Mouse (Mus musculus): ENCODE results near the gene Zscan5b. TPM values are rescaled to one million over a fixed set of nuclear protein-coding genes. Genes with fewer than 3 reads are reported as not detected.
A peak's percentile ranks its signal among the peaks of the same experiment; 100 is the strongest.
"Not testable (repeated sequence)": the region's sequence is repeated elsewhere in the genome, so short reads cannot be mapped to it uniquely, and the experiment has no call there.

Zscan5b gene
- polyA plus RNA-seq (2015; fragmentation: Nextera tagmentation; extraction: Ambion mirVana), result not detected in 2 replicates

DNA sequence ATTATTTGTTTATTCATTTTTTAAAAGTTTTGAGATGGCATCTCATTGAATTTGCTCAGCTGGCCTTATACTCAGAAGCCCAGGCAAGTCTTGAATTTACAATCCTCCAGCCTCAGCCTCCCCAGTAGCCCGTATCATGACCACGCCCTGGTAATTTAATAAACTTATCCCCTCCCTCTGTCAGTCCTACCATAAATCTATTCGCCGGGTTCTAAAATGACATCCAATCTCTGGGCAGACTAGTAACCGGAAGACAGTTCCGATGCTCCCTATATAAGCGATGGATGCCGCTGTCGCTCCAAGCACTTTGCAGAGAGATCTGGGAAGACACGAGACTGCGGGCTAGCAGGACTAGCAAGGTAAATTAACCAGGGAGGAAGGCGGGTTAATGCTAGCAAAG is at the start of gene Zscan5b:
Gene Zscan5b (plus strand): TSS at position 301 of the 400 bp plus-strand sequence.
- Histone ChIP-seq H3K27ac (ENCODE audit: low read length) (no peak within 1 kb of the TSS), H3K4me1 (ENCODE audit: control insufficient read depth, insufficient read depth, low read length) (no peaks in the 10 kb centered on the region), H3K27me3 (ENCODE audit: control insufficient read depth, insufficient read depth, low read length) (no peaks in the 10 kb centered on the region), H3K9me3 (replicated peaks; ENCODE audit: control insufficient read depth, low read length) (no peaks in the 10 kb centered on the region), H3K4me3 (replicated peaks; ENCODE audit: low read length) (no peak within 1 kb of the TSS), H3K4me2 (ENCODE audit: low read depth, low read length) (no peak within 1 kb of the TSS), H3K36me3 (ENCODE audit: control insufficient read depth, insufficient read depth, low read length) (no peaks in the 10 kb centered on the region), H3K9ac (ENCODE audit: low read length) (no peak within 1 kb of the TSS)
- ATAC-seq (ENCODE audit: insufficient read depth, low FRiP score), result no peak
- 89% methylated on average over 12 of the region's 12 CpGs for WGBS

DNA sequence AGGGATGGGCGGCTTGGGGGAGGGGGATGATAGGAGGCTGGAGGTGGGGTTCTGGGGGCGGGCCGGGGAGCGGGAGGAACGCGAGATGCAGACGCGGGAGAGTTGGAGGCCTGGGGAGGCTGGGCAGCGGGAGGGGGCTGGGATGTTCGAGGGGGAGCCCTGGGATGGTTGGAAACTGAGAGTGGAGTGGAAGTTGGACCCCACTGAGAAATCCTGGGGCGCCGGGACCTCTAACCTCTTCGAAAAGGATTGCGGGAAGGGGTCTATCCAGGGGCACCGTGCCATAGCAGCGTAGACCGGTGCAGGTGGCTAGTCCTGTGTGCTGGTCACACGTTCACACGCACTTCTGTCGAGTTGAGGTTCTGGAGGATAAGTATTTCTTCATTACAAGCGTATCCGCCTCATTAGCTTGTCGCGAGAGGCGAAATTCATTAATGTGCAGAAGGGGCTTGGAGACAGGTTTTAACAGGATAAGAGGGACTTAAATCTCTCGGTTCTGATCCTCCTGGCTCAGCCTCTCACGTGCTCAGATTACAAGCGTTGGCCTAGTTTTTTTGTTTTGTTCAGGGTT is 49.3 kb upstream of the Zscan5b start:
- peak overlapping the region; percentile 83 for H3K4me2 ChIP-seq (ENCODE audit: low read depth, low read length)
- peak overlapping the region; percentile 81 for H3K4me3 ChIP-seq (replicated peaks; ENCODE audit: low read length)
- H3K36me3 ChIP-seq (ENCODE audit: control insufficient read depth, insufficient read depth, low read length), result no peaks in the 10 kb centered on the region
- no peak; the same call in 1 of the 2 replicates for ATAC-seq (ENCODE audit: insufficient read depth, low FRiP score)
- peak overlapping the region; percentile 86 for H3K9ac ChIP-seq (ENCODE audit: low read length)
- H3K9me3 ChIP-seq (replicated peaks; ENCODE audit: control insufficient read depth, low read length), result no peaks in the 10 kb centered on the region
- H3K27ac ChIP-seq (ENCODE audit: low read length), result peak overlapping the region; percentile 62
- H3K27me3 ChIP-seq (ENCODE audit: control insufficient read depth, insufficient read depth, low read length), result no peaks in the 10 kb centered on the region
- peaks cover 7% of the 10 kb centered on the region; the same call in 1 of the 2 replicates for H3K4me1 ChIP-seq (ENCODE audit: control insufficient read depth, insufficient read depth, low read length)
- under 1% methylated on average over 28 of the region's 28 CpGs for WGBS

DNA sequence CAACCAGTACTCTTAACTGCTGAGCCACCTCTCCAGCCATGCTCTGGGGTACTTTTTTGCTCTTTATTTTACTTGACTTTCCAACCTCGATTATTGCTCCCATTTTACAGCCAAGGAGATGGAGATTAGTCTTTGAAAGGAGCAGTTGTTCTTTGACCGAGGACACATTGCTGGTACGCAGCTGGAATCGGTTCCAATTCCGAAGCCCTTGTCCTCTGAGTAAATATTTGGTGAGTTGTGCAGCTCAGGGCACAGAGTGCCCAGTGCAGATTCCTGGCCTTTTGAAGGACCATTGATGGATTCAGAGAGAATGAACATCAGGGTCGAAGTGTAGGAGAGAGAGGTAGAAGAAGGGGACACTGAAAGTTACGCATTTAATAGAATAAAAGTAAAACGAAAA is 48.2 kb upstream of the Zscan5b start:
- H3K4me2 ChIP-seq (ENCODE audit: low read depth, low read length), result no peak overlapping the region
- no peak overlapping the region for H3K4me3 ChIP-seq (replicated peaks; ENCODE audit: low read length)
- H3K9me3 ChIP-seq (replicated peaks; ENCODE audit: control insufficient read depth, low read length), result no peaks in the 10 kb centered on the region
- H3K36me3 ChIP-seq (ENCODE audit: control insufficient read depth, insufficient read depth, low read length), result no peaks in the 10 kb centered on the region
- H3K9ac ChIP-seq (ENCODE audit: low read length), result no peak overlapping the region
- no peaks in the 10 kb centered on the region for H3K27me3 ChIP-seq (ENCODE audit: control insufficient read depth, insufficient read depth, low read length)
- ATAC-seq (ENCODE audit: insufficient read depth, low FRiP score), result no peak
- H3K4me1 ChIP-seq (ENCODE audit: control insufficient read depth, insufficient read depth, low read length), result peaks cover 7% of the 10 kb centered on the region; the same call in 1 of the 2 replicates
- 67% methylated on average over 8 of the region's 8 CpGs for WGBS
- H3K27ac ChIP-seq (ENCODE audit: low read length), result no peak overlapping the region

DNA sequence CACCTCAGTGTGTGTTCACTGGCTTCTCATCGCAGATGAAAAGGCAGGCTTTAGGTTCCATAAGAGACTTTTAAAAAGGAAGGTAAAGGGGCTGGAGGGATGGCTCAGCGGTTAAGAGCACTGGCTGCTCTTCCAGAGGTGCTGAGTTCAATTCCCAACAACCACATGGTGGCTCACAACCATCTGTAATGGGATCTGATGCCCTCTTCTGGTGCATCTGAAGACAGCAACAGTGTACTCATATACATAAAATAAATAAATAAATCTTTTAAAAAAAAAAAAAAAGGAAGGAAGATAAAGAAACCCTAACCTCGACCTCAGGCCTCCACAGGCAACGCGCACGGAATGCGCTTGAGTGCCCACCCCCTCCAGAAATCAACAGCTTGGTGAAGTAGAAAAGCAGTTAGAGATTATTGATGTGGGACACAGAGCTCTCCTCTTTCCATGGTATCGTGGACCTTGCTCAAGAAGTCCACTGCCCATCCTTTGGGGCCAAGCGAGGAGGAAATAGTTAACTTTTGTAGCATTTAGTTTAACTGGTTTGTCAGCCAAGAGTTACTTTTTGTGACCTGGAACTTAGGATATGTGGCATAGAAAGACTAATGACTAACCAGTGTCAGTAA is 47.6 kb upstream of the Zscan5b start:
- not testable (repeated sequence) for H3K9ac ChIP-seq (ENCODE audit: low read length); ATAC-seq (ENCODE audit: insufficient read depth, low FRiP score); H3K36me3 ChIP-seq (ENCODE audit: control insufficient read depth, insufficient read depth, low read length); H3K27me3 ChIP-seq (ENCODE audit: control insufficient read depth, insufficient read depth, low read length); H3K9me3 ChIP-seq (replicated peaks; ENCODE audit: control insufficient read depth, low read length); H3K4me3 ChIP-seq (replicated peaks; ENCODE audit: low read length); H3K4me2 ChIP-seq (ENCODE audit: low read depth, low read length); H3K27ac ChIP-seq (ENCODE audit: low read length); H3K4me1 ChIP-seq (ENCODE audit: control insufficient read depth, insufficient read depth, low read length)
- WGBS, result 78% methylated on average over 9 of the region's 9 CpGs

DNA sequence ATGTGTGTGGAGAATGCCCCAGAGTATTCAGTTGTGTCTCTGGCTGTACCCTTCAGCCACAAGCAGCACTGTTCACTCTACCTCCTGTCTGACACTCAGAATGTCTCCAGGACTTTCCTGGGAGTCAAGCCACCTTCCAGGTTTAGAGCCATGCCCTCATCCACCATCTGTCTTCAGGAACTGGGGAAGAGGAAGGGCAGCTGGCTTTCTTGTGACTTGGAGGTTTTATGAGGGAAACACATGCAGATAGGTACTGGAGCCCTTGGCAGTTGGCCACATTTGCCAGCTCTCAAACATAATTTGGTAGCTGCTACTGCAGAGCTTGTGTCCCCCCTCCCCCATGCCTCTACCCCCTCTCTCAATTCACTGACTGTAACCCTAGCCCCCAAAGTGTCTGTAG is 43.1 kb upstream of the Zscan5b start:
- H3K4me1 ChIP-seq (ENCODE audit: control insufficient read depth, insufficient read depth, low read length), result no peaks in the 10 kb centered on the region
- H3K4me2 ChIP-seq (ENCODE audit: low read depth, low read length), result no peak overlapping the region
- H3K4me3 ChIP-seq (replicated peaks; ENCODE audit: low read length), result no peak overlapping the region
- H3K27ac ChIP-seq (ENCODE audit: low read length), result no peak overlapping the region
- ATAC-seq (ENCODE audit: insufficient read depth, low FRiP score), result no peak
- H3K27me3 ChIP-seq (ENCODE audit: control insufficient read depth, insufficient read depth, low read length), result no peaks in the 10 kb centered on the region
- 0 out of 2 replicates have a peak, but pooled peaks cover 1% of the 10 kb centered on the region for H3K36me3 ChIP-seq (ENCODE audit: control insufficient read depth, insufficient read depth, low read length)
- H3K9ac ChIP-seq (ENCODE audit: low read length), result no peak overlapping the region
- no peaks in the 10 kb centered on the region for H3K9me3 ChIP-seq (replicated peaks; ENCODE audit: control insufficient read depth, low read length)

DNA sequence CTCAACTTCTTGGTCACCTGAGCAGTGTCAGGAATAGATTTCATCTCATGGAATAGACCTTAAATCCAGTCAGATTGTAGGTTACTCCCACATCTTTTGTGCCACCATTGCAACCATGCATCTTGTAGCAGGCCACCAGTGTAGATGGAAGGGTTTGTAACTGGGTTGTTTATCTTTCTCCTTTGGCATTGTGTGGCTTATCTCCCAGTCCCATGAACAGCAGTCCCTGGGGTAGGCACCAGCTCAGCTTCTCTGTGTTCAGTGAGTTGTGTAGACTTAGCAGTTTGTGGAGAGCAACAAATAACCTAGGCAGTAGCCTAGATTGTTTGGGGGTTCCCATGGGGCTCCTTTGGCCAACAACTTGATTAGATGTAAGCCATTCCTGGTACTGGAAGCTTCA is 39.2 kb upstream of the Zscan5b start:
- Histone ChIP-seq H3K9me3 (replicated peaks; ENCODE audit: control insufficient read depth, low read length) (no peaks in the 10 kb centered on the region), H3K27ac (ENCODE audit: low read length) (no peak overlapping the region), H3K27me3 (ENCODE audit: control insufficient read depth, insufficient read depth, low read length) (no peaks in the 10 kb centered on the region), H3K36me3 (ENCODE audit: control insufficient read depth, insufficient read depth, low read length) (peaks cover 14% of the 10 kb centered on the region), H3K4me1 (ENCODE audit: control insufficient read depth, insufficient read depth, low read length) (no peaks in the 10 kb centered on the region), H3K4me2 (ENCODE audit: low read depth, low read length) (no peak overlapping the region), H3K9ac (ENCODE audit: low read length) (no peak overlapping the region), H3K4me3 (replicated peaks; ENCODE audit: low read length) (no peak overlapping the region)
- no peak for ATAC-seq (ENCODE audit: insufficient read depth, low FRiP score)

DNA sequence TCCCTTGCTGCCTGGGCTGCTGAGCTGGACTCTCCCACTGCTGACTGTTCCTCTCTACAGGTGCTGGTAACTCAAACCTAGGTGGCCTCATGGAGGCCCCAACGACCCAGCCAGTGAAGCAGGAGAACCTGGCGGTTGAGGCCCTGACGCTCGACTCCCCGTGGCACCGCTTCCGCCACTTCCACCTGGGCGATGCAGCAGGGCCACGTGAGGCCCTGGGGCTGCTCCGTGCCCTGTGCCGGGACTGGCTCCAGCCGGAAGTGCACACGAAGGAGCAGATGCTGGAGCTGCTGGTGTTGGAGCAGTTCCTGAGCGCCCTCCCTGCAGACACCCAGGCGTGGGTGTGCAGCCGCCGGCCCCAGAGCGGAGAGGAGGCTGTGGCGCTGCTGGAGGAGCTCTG is 38.3 kb upstream of the Zscan5b start:
- Histone ChIP-seq H3K36me3 (ENCODE audit: control insufficient read depth, insufficient read depth, low read length) (peaks cover 22% of the 10 kb centered on the region), H3K27ac (ENCODE audit: low read length) (no peak overlapping the region), H3K4me2 (ENCODE audit: low read depth, low read length) (no peak overlapping the region), H3K4me1 (ENCODE audit: control insufficient read depth, insufficient read depth, low read length) (no peaks in the 10 kb centered on the region), H3K9me3 (replicated peaks; ENCODE audit: control insufficient read depth, low read length) (no peaks in the 10 kb centered on the region), H3K4me3 (replicated peaks; ENCODE audit: low read length) (no peak overlapping the region), H3K9ac (ENCODE audit: low read length) (no peak overlapping the region), H3K27me3 (ENCODE audit: control insufficient read depth, insufficient read depth, low read length) (no peaks in the 10 kb centered on the region)
- ATAC-seq (ENCODE audit: insufficient read depth, low FRiP score), result no peak
- WGBS, result 91% methylated on average over 19 of the region's 19 CpGs

DNA sequence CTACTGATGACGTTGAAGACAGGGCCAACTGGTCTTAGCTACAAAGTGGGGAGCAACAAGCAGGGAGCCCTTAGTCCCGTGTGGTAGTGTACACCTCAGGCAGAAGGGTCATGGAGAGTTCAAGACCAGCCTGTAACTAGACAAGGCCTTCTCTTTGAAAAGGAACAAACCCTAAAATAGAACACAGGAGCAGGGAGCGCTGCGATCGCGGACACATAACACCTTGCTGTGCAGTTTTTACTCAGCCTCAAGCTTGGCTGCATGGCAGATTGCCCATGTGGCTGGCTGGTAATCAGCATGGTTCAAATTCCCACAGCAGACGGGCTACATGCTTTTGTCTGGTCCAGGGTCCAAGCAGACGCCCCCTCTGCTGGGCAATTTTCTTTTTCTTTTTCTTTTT is 37.6 kb upstream of the Zscan5b start:
- no peak overlapping the region for H3K4me2 ChIP-seq (ENCODE audit: low read depth, low read length)
- peaks cover 30% of the 10 kb centered on the region for H3K36me3 ChIP-seq (ENCODE audit: control insufficient read depth, insufficient read depth, low read length)
- H3K27ac ChIP-seq (ENCODE audit: low read length), result no peak overlapping the region
- H3K9me3 ChIP-seq (replicated peaks; ENCODE audit: control insufficient read depth, low read length), result no peaks in the 10 kb centered on the region
- no peaks in the 10 kb centered on the region for H3K27me3 ChIP-seq (ENCODE audit: control insufficient read depth, insufficient read depth, low read length)
- H3K9ac ChIP-seq (ENCODE audit: low read length), result no peak overlapping the region
- no peak for ATAC-seq (ENCODE audit: insufficient read depth, low FRiP score)
- H3K4me1 ChIP-seq (ENCODE audit: control insufficient read depth, insufficient read depth, low read length), result no peaks in the 10 kb centered on the region
- H3K4me3 ChIP-seq (replicated peaks; ENCODE audit: low read length), result no peak overlapping the region
- 82% methylated on average over 8 of the region's 8 CpGs for WGBS

DNA sequence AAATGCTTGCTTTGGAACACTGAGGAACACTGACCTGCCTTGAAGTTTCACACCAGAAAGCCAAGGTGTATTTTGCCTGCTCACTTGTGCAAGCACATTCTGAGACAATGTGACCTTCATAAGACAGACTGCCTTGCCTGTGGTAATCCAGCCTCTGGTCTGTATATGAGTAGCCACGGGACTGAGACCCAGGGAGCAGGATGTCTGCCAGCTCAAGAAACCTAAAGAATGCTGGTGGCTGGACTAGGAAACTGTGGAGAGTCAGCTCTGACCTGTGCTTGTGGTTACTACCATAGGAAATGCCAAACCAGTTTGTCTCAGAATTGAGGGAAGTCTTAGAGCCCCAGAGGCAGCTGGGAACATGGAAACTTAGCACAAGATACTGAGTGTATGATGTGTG is 36.7 kb upstream of the Zscan5b start:
- Histone ChIP-seq H3K9ac (ENCODE audit: low read length) (no peak overlapping the region), H3K36me3 (ENCODE audit: control insufficient read depth, insufficient read depth, low read length) (peaks cover 34% of the 10 kb centered on the region)
- 100% methylated on average over 1 of the region's 1 CpGs for WGBS

More for the DNA sequence above, 36.7 kb upstream of the Zscan5b start:
- H3K27ac ChIP-seq (ENCODE audit: low read length), result no peak overlapping the region
- H3K27me3 ChIP-seq (ENCODE audit: control insufficient read depth, insufficient read depth, low read length), result no peaks in the 10 kb centered on the region
- H3K4me2 ChIP-seq (ENCODE audit: low read depth, low read length), result no peak overlapping the region
- H3K4me3 ChIP-seq (replicated peaks; ENCODE audit: low read length), result no peak overlapping the region
- H3K9me3 ChIP-seq (replicated peaks; ENCODE audit: control insufficient read depth, low read length), result no peaks in the 10 kb centered on the region
- ATAC-seq (ENCODE audit: insufficient read depth, low FRiP score), result no peak
- H3K4me1 ChIP-seq (ENCODE audit: control insufficient read depth, insufficient read depth, low read length), result no peaks in the 10 kb centered on the region
